In genomic region chr17:31933956-31934355, GRCm38 (mm10) we compare ENCODE assay signal across 24 mouse cellular contexts.
DNase-seq lines count a peak whose midpoint lies in the region; ATAC-seq and TF ChIP-seq lines count a peak whose summit lies in the region.
"Had no signal": no experiment of that assay in that cellular context is flagged by ENCODE, and none has a peak within 500 bp of the region (broad histone marks: within the 10 kb centered on the region; RNA-seq: fewer than 3 reads in every experiment).

No protein-coding gene starts in this region.

- no peak overlapping the region for H3K9ac ChIP-seq in lung, postnatal 0 days (replicated peaks; ENCODE audit: low read depth)
- no peak overlapping the region for H3K9ac ChIP-seq in hindbrain, embryonic 16.5 days (ENCODE audit: low read depth, low read length)
- H3K9ac ChIP-seq: forebrain, postnatal 0 days; limb, embryonic 15.5 days; liver, embryonic 14.5 days; lung, embryonic 14.5 days; neural tube, embryonic 15.5 days; stomach, embryonic 15.5 days had no signal

- no peak for ATAC-seq in lung, postnatal 0 days
- no peak for ATAC-seq in hindbrain, embryonic 16.5 days
- ATAC-seq: forebrain, postnatal 0 days; hindbrain, postnatal 0 days; intestine, embryonic 16.5 days; midbrain, embryonic 16.5 days had no signal

- TF ChIP-seq EP300 in lung, postnatal 0 days (IDR thresholded peaks at IDR 0.05): no peak

- H3K4me3 ChIP-seq in heart, embryonic 10.5 days: no peak overlapping the region
- no peak overlapping the region for H3K4me3 ChIP-seq in lung, postnatal 0 days (ENCODE audit: low read depth, low read length)
- no peak overlapping the region for H3K4me3 ChIP-seq in hindbrain, embryonic 16.5 days (ENCODE audit: low read length)
- H3K4me3 ChIP-seq: embryonic facial prominence, embryonic 10.5 days; limb, embryonic 15.5 days; midbrain, embryonic 10.5 days; myocyte; neural tube, embryonic 15.5 days; stomach, embryonic 15.5 days had no signal

- peak overlapping the region; percentile 37; the same call in 1 of the 2 replicates for H3K27ac ChIP-seq in heart, embryonic 10.5 days
- no peak overlapping the region for H3K27ac ChIP-seq in lung, postnatal 0 days (ENCODE audit: low read length)
- no peak overlapping the region for H3K27ac ChIP-seq in hindbrain, embryonic 16.5 days (ENCODE audit: low read depth, low read length)
- H3K27ac ChIP-seq: hindbrain, postnatal 0 days; kidney, postnatal 0 days; limb, embryonic 15.5 days; liver, embryonic 14.5 days; midbrain, embryonic 10.5 days; neural tube, embryonic 15.5 days; stomach, embryonic 15.5 days had no signal

- no peaks in the 10 kb centered on the region for H3K9me3 ChIP-seq in heart, embryonic 10.5 days
- no peaks in the 10 kb centered on the region for H3K9me3 ChIP-seq in lung, postnatal 0 days (ENCODE audit: low read length)
- H3K9me3 ChIP-seq in hindbrain, embryonic 16.5 days (ENCODE audit: control insufficient read depth, low read length): no peaks in the 10 kb centered on the region
- H3K9me3 ChIP-seq: embryonic facial prominence, embryonic 10.5 days; limb, embryonic 15.5 days; midbrain, embryonic 10.5 days; neural tube, embryonic 15.5 days; stomach, embryonic 15.5 days had no signal

- DNase-seq in heart, embryonic 10.5 days (ENCODE audit: low spot score): no peak
- DNase-seq in heart, adult 8-10 months (ENCODE audit: low spot score): no peak
- DNase-seq in lung, postnatal 10 days: peak; percentile 1
- no peak for DNase-seq in lung, postnatal 0 days (ENCODE audit: low spot score)
- DNase-seq in urinary bladder, postnatal 10 days (ENCODE audit: low spot score): peak; percentile 5
- DNase-seq in urinary bladder, adult 18-20 months (ENCODE audit: low spot score in 2 of 2): no peak
- DNase-seq: cerebellum, adult 11-12 months; forebrain, postnatal 0 days; left cerebral cortex, postnatal 4 days; lung, embryonic 14.5 days; right cerebral cortex, adult 18-20 months; thymus, adult 2 months had no signal

- no peaks in the 10 kb centered on the region for H3K27me3 ChIP-seq in heart, embryonic 10.5 days (ENCODE audit: insufficient read depth, poor library complexity, severe bottlenecking)
- H3K27me3 ChIP-seq in lung, postnatal 0 days (replicated peaks; ENCODE audit: insufficient read depth, low read length): no peaks in the 10 kb centered on the region
- H3K27me3 ChIP-seq in hindbrain, embryonic 16.5 days (replicated peaks; ENCODE audit: control insufficient read depth, insufficient read depth, low read length): no peaks in the 10 kb centered on the region
- H3K27me3 ChIP-seq: limb, embryonic 15.5 days; neural tube, embryonic 15.5 days; stomach, embryonic 15.5 days had no signal

- H3K4me2 ChIP-seq in lung, postnatal 0 days (replicated peaks; ENCODE audit: low read depth, low read length): no peak overlapping the region
- no peak overlapping the region for H3K4me2 ChIP-seq in hindbrain, embryonic 16.5 days (ENCODE audit: low read length)
- H3K4me2 ChIP-seq: limb, embryonic 15.5 days; lung, embryonic 14.5 days; neural tube, embryonic 15.5 days; stomach, embryonic 15.5 days had no signal

- no peak for TF ChIP-seq CTCF in lung, postnatal 0 days (IDR thresholded peaks at IDR 0.05)

- H3K4me1 ChIP-seq in heart, embryonic 10.5 days: peaks cover 75% of the 10 kb centered on the region
- peaks cover 29% of the 10 kb centered on the region; the same call in 1 of the 2 replicates for H3K4me1 ChIP-seq in lung, postnatal 0 days (ENCODE audit: insufficient read depth, low read depth, low read length)
- no peaks in the 10 kb centered on the region; the same call in none of the 2 replicates for H3K4me1 ChIP-seq in hindbrain, embryonic 16.5 days (ENCODE audit: control insufficient read depth, insufficient read depth, low read depth, low read length)

- H3K36me3 ChIP-seq in heart, embryonic 10.5 days: no peaks in the 10 kb centered on the region
- H3K36me3 ChIP-seq in lung, postnatal 0 days (ENCODE audit: insufficient read depth, low read length): no peaks in the 10 kb centered on the region
- no peaks in the 10 kb centered on the region for H3K36me3 ChIP-seq in hindbrain, embryonic 16.5 days (ENCODE audit: control insufficient read depth, insufficient read depth, low read length)
- H3K36me3 ChIP-seq: embryonic facial prominence, embryonic 10.5 days; limb, embryonic 15.5 days; midbrain, embryonic 10.5 days; neural tube, embryonic 15.5 days; stomach, embryonic 15.5 days had no signal

- 64% methylated on average over 1 of the region's 1 CpGs for WGBS in heart, embryonic 10.5 days
- 69% methylated on average over 1 of the region's 1 CpGs for WGBS in lung, postnatal 0 days
- 71% methylated on average over 1 of the region's 1 CpGs for WGBS in hindbrain, embryonic 16.5 days

Comparison
In these comparisons a context has a peak if more than half of its experiments do, and no peak if none do; other contexts are left out.
1. DNase-seq: peak in lung, postnatal 10 days (single experiment) and urinary bladder, postnatal 10 days (single experiment); none in heart, embryonic 10.5 days (single experiment), heart, adult 8-10 months (single experiment), lung, postnatal 0 days (single experiment) and urinary bladder, adult 18-20 months (0 of 2).